Mouse (Mus musculus) heart, adult 2 months (tissue): ENCODE measurements around the gene Pla2g4b. TPM values are rescaled to one million over a fixed set of nuclear protein-coding genes. Genes with fewer than 3 reads are reported as not detected.
A peak's percentile ranks its signal among the peaks of the same experiment; 100 is the strongest.

Source experiments
- DNase-seq, 2 experiments: peaks; one replicate each; pipeline ENCODE4 v3.0.0; 2021
- H3K27ac ChIP-seq: fragments of 200-600 bp; 2 replicates; pipeline ENCODE4 v1.8.1; 2022
- H3K27me3 ChIP-seq: fragments of 200-500 bp; 2 replicates; pipeline ENCODE4 v1.6.1; 2012; ENCODE audit warnings: mild to moderate bottlenecking, low read length, inconsistent platforms, mixed read lengths; ENCODE audit not compliant: control insufficient read depth, insufficient read depth
- H3K36me3 ChIP-seq: fragments of 200-500 bp; 2 replicates; pipeline ENCODE4 v1.6.1; 2012; ENCODE audit warnings: low read length, inconsistent platforms; ENCODE audit not compliant: control insufficient read depth, insufficient read depth
- H3K4me1 ChIP-seq: fragments of 200-500 bp; 2 replicates; pipeline ENCODE4 v1.6.1; 2011; ENCODE audit warnings: low read length; ENCODE audit not compliant: control insufficient read depth, insufficient read depth
- H3K4me3 ChIP-seq: fragments of 200-600 bp; 2 replicates; pipeline ENCODE4 v1.8.1; 2022
- H3K79me2 ChIP-seq: fragments of 200-500 bp; replicated peaks from 2 replicates; pipeline ENCODE4 v1.6.1; 2012; ENCODE audit warnings: mild to moderate bottlenecking, inconsistent platforms, low read length, moderate library complexity, mixed read lengths; ENCODE audit not compliant: control insufficient read depth, insufficient read depth
- H3K9ac ChIP-seq: fragments of 200-500 bp; 2 replicates; pipeline ENCODE4 v1.6.1; 2012; ENCODE audit warnings: low read depth, mild to moderate bottlenecking, control low read depth, inconsistent platforms, low read length, mixed read lengths
- CTCF ChIP-seq: fragments of 200-600 bp; IDR thresholded peaks from 2 replicates; pipeline ENCODE4 v1.8.1; 2022; ENCODE audit warnings: antibody characterized with exemption, mild to moderate bottlenecking, moderate library complexity
- EP300 ChIP-seq: fragments of 200-500 bp; IDR thresholded peaks from 2 replicates; pipeline ENCODE4 v1.6.1; 2011; ENCODE audit warnings: low read depth, low read length, control low read depth; ENCODE audit not compliant: insufficient read depth
- POLR2A ChIP-seq: fragments of 200-500 bp; IDR thresholded peaks from 2 replicates; pipeline ENCODE4 v1.6.1; 2011; ENCODE audit warnings: mild to moderate bottlenecking, low read depth, low read length, control low read depth; ENCODE audit not compliant: insufficient read depth
- WGBS: fragments of 180-500 bp; shearing (Covaris S2); methylation state at CpG from one replicate; pipeline ENCODE4 v1.1.7; 2018; 5-methylcytosine and 5-hydroxymethylcytosine counted together
- intact Hi-C: fragments of 180-260 bp; cut with DNase I; formaldehyde crosslinking; loops from one replicate; pipeline ENCODE4 v1.15.1; 2025
- polyA plus RNA-seq: library from polyadenylated mRNA; depleted of rRNA; stranded (reverse); fragments of >200 nt; gene quantifications from 2 replicates; pipeline ENCODE4 v1.2.3, GENCODE M21; 2012
- total RNA-seq, 2 experiments: library from RNA; stranded (reverse); gene quantifications; 2 replicates each; pipeline ENCODE4 v1.2.3; 2021

Gene Pla2g4b
- total and polyA plus RNA-seq, 3 experiments, result 1.6 to 3.3 (median 1.9) TPM

- H3K4me3 ChIP-seq, result no peak overlapping the region
- H3K36me3 ChIP-seq, result no peaks in the 10 kb centered on the region; the same call in 1 of the 2 replicates
- TF ChIP-seq CTCF, result peak; percentile 89
- no peak for TF ChIP-seq EP300
- H3K79me2 ChIP-seq, result no peaks in the 10 kb centered on the region
- H3K4me1 ChIP-seq, result peaks cover 6% of the 10 kb centered on the region
- 69% methylated on average over 8 of the region's 8 CpGs for WGBS
- peak in 1 of 2 experiments; percentile 64 for DNase-seq
- no peak overlapping the region for H3K27ac ChIP-seq
- no peaks in the 10 kb centered on the region for H3K27me3 ChIP-seq
- intact Hi-C loops, result loop anchor here (1.0 to 10.0 kb wide), 2 partner anchors 41 to 227 kb away; partner anchors contain the start of gene Rpap1
- no peak overlapping the region for H3K9ac ChIP-seq
Measured at GRCm38 (mm10) chr2:120011462-120012200, 21.6 kb upstream of the Pla2g4b start.

GRCm38 (mm10) chr2:120012924-120013323, 20.3 kb upstream of the Pla2g4b start:
- intact Hi-C loops, result loop anchor here (10.0 kb wide), 1 partner anchor 228 kb away; the partner anchor contains the start of gene Rpap1
- Histone ChIP-seq H3K4me1 (peaks cover 3% of the 10 kb centered on the region), H3K27ac (no peak overlapping the region), H3K27me3 (no peaks in the 10 kb centered on the region), H3K4me3 (no peak overlapping the region), H3K36me3 (no peaks in the 10 kb centered on the region), H3K79me2 (no peaks in the 10 kb centered on the region), H3K9ac (no peak overlapping the region)
- 80% methylated on average over 13 of the region's 13 CpGs for WGBS
- TF ChIP-seq POLR2A (no peak), CTCF (no peak), EP300 (no peak)
- DNase-seq, result no peak

- intact Hi-C loops, result loop anchor here (10.0 kb wide), 1 partner anchor 229 kb away; the partner anchor contains the start of gene Rpap1
- 94% methylated on average over 2 of the region's 2 CpGs for WGBS
Measured at GRCm38 (mm10) chr2:120013831-120014486, 19.3 kb upstream of the Pla2g4b start.

GRCm38 (mm10) chr2:120015882-120016281, 17.3 kb upstream of the Pla2g4b start:
- 80% methylated on average over 4 of the region's 4 CpGs for WGBS

More at GRCm38 (mm10) chr2:120013831-120014486, 19.3 kb upstream of the Pla2g4b start:
- H3K9ac ChIP-seq, result no peak overlapping the region
- no peak for DNase-seq
- no peaks in the 10 kb centered on the region for H3K4me1 ChIP-seq
- no peaks in the 10 kb centered on the region for H3K79me2 ChIP-seq
- no peaks in the 10 kb centered on the region for H3K27me3 ChIP-seq
- no peak for TF ChIP-seq EP300
- TF ChIP-seq CTCF, result no peak
- TF ChIP-seq POLR2A, result no peak
- H3K27ac ChIP-seq, result no peak overlapping the region
- no peaks in the 10 kb centered on the region for H3K36me3 ChIP-seq
- H3K4me3 ChIP-seq, result no peak overlapping the region

GRCm38 (mm10) chr2:120017599-120017998, 15.6 kb upstream of the Pla2g4b start:
- Histone ChIP-seq H3K4me1 (no peaks in the 10 kb centered on the region), H3K4me3 (no peak overlapping the region), H3K79me2 (no peaks in the 10 kb centered on the region), H3K27me3 (no peaks in the 10 kb centered on the region), H3K27ac (no peak overlapping the region), H3K9ac (no peak overlapping the region), H3K36me3 (no peaks in the 10 kb centered on the region)
- intact Hi-C loops, result loop anchor here (10.0 kb wide), 1 partner anchor 233 kb away; the partner anchor contains the start of gene Rpap1
- DNase-seq, result no peak
- WGBS, result 92% methylated on average over 12 of the region's 12 CpGs
- TF ChIP-seq EP300, result no peak
- no peak for TF ChIP-seq POLR2A
- TF ChIP-seq CTCF, result no peak

More at GRCm38 (mm10) chr2:120015882-120016281, 17.3 kb upstream of the Pla2g4b start:
- no peaks in the 10 kb centered on the region for H3K36me3 ChIP-seq
- H3K27ac ChIP-seq, result no peak overlapping the region
- DNase-seq, result no peak
- H3K4me3 ChIP-seq, result no peak overlapping the region
- no peak for TF ChIP-seq CTCF
- TF ChIP-seq EP300, result no peak
- no peak for TF ChIP-seq POLR2A
- H3K79me2 ChIP-seq, result no peaks in the 10 kb centered on the region
- no peak overlapping the region for H3K9ac ChIP-seq
- intact Hi-C loops, result loop anchor here (10.0 kb wide), 1 partner anchor 231 kb away; the partner anchor contains the start of gene Rpap1
- no peaks in the 10 kb centered on the region for H3K4me1 ChIP-seq
- H3K27me3 ChIP-seq, result no peaks in the 10 kb centered on the region
